Mouse (Mus musculus): ENCODE results near the gene L1td1.

Gene L1td1

DNA sequence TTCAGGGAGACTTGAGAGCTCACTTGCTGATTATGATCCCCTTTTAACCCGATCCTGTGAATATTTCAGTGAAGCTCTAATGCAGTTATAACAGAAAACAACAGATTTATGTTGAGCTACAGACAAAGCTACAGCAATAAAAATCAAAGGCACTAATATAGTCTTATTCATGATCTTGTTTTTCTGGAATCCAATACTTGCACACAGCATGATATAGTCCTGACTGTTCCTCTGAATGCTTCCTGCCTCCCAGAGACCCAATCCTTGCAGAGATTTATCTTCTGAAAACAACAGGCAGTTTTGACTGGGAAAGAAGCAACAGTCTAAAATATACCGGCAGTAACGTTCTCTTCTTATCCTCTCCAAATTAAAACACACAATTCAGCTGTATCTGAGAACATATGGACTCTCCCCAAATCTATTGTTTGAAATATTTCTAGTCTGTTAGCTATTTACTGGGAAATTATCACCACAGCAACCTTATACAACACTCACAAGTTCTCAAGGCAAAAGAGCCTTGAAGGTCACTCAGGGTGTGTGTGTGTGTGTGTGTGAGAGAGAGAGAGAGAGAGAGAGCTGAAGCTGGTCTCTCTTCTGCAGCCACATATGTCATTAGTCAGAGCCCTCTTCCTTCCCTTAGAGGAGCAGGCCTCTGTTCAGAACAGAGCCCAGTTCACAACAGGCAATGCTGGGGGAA is 16.8 kb downstream of the L1td1 start:
- DNase-seq, result no peak

DNA sequence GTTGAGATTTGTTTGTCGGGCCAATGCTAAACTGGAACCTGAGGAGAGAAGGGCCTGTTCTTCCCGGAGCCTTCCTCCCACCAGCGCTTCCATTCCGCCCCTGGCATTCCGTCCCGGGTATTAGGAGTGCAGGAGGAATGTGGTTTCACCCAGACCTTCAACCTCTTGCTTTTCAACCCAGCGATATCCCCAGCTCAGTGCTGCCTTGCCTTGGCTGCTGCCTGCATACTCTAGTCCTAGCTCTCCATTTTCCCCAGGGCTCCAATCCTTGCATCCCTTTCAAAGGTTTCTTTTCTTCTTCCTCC is 17.3 kb downstream of the L1td1 start:
- DNase-seq, result peak; percentile 60

DNA sequence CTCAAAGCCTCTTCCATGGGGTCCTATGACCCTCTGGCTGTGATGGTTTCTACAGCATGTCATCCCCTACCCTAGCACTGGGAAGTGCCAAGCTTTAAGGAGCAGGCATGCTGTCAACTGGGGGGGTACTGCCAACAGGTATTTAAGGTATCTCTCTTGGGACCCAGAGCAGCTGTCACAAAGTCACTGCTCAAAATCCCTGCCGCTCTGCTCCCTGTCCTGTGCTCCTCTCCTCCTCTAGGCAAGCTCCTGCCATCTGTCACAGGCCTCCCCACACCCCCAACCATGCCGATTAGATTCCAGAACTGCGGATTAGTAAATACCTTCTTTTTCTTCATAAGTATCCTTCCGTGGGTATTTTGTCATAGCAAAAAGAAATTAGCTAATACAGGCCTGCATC is 27.9 kb downstream of the L1td1 start:
- no peak for DNase-seq

DNA sequence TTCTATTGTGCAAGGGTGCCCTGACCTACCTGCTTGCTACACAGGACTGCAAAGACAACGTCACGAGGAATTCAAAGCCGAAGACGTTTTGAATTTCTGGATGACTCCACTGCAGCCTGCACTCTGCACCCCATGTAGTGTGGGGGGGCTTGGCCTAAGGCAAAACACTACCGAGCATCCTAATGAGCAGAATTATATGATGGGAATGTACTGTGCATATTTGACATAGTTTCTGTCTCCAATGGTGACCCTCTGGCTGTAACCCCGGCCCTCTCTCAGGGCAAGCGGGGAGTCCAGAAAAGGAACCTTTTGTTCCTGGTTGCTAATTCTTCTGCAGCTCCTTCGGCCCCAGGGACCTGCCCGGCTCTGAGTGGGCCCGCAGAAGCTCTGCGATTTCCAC is 29.6 kb downstream of the L1td1 start:
- DNase-seq, result no peak

DNA sequence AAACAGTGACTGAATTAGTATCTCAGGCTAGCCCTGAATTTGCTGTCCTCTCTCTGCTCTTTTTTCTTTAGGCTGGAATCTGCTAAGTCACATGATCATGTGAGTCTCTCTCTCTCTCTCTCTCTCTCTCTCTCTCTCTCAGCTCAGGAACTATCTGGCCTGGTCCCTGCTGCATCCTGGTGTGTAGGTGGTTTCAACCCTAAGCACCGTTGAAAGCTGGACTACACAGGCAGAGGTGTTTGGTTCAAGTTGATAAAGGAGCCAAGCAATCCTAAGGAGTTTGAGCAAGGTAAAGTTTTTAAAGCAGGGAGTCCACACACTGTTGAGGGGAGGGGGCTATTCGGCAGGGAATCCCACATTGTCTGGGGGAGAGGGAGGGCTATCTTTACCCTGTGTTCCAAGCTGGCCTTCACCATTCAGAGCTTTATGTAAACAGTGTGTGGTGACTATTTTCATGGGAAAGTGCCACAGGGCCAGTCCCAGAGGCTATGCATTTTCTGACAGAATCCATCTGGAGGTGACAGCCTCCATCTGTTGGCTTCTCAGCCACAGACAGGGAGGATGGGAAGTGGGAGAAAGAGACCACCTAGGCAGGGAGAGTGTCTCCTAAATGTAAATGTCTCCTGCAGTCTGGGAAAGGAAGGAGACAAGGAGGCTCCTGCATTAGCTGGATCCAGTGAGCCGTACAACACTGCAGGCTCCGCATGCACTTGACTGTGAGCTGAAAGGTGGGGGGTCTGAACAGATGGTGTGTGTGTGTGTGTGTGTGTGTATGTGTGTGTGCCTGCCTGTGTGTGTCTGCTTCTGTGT is 31.7 kb downstream of the L1td1 start:
- no peak for DNase-seq

DNA sequence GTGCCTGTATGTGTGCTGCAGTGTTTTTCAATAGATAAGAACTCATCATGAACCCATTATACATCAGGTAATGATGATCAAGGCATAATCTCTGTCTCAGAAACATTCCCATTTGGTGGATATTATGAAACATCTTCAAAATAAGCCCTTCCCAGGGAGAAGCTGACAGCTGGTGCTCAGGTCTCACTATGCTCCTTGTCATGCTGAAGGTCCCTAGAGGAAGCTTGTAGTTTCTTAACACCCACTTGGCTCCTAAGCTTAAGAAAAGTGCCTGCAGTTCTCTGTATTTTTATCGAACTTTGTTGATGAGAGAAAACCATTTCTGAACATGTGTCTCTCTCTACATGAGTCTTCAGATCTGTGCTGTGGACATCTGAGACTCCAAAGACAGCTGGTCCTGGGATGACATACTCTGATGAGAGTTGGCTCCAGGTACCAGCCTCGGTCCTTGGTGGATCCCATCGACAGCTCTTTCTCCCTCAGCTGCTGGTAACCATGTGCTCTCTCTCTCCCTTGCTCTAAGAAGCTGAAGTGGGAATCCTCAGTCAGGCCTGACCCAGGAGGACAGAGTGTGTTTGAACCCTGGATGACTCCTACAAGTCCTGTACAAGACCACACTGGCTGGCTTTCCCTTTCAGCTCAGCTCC is 32.5 kb downstream of the L1td1 start:
- no peak for DNase-seq

DNA sequence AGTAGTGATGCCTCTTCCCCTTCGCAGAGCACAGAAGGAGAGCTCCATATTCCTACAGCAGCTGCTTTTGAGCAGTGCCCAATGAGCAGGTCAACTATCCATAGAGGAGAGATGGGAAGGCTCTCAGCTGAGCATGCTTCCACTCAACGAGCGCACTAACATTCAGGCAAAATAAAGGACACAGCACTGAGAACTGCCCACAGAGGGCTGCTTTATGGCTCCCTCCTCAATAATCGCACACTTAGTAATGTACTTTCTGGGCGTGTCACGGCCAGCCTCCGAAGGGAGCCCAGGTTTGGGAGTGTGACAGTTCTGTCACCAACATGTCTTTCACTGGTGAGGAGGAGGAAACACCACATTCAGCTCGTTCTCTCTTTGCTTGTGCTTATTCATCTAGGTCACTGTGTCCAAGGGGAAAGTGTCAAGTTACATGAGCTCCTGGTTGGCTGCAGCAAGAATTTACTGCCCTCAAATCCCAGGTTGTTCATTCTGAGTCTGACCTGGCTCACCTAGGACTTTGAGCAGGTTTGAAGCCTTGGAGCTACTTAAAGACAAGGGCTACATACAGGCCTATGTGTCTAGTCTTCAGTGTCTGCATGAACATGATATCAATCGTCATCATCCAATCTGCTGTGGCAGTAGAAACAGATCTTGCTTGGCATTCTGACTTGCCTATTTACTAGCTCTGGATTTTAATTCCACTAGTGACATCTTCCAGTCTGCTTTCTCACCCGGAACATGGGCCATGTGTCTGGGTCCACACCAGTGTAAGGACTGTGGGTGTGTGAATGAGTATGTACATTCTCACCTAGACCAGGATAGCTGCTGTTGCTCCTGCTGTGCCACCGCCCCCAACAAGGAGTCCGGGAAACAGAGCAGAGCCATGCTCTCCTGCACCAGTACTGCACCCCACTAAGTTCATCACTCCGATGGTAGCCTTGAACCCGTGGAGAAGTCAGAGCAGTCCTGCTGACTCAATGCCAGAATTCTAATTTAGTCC is 40.9 kb downstream of the L1td1 start:
- DNase-seq, result no peak

DNA sequence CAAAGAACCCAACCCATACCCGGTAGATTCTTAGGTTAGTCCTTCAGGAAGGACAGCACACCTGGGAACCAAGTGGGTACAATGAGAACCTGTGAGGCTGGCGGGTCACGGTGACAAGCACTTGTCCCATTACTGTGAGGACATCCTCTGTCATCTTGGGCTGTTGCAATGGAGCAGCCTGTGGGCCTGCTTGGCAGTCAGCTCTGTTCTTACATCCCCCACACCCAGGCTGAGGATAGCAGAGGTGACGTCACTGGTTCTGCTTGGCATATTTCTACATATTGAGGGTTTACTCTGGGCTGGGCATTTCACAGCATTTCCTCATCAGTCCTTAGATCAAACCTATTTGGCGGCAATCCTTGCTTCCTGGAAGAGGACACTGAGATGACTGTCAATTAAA is 47.3 kb downstream of the L1td1 start:
- DNase-seq, result no peak

DNA sequence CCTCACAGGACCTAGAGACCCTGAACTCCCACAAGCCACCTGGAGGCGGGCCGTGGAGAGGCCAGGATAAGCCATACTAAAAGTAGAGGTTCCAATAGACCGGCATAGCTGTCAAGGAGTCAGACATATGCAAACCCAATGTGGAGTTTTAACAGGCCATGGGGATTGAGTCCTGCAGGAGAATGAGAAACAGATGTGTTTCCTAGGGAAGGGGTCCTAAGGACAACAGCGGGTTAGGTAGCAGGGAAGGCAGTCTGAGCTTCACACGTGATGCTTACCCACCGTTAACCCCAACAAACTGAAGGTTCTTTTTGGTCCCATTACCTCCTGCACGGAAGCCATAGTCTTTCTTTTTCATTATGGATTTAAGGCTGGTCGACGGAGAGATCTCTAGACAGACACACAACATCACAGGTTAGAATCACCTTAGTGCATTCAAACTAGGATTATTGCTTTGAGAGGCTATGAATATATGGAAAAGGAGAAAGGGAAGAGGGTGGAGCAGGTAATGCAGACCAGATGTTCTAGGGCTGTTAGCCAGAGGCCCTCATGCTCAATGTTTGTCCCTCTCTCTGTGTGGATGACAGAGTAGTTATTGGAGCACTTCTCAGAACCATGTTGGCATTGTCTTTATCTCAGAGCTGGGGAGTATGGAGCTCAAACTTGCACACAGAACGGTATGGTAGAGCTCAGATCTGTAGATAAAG is 50.3 kb downstream of the L1td1 start:
- peak; percentile 63 for DNase-seq

DNA sequence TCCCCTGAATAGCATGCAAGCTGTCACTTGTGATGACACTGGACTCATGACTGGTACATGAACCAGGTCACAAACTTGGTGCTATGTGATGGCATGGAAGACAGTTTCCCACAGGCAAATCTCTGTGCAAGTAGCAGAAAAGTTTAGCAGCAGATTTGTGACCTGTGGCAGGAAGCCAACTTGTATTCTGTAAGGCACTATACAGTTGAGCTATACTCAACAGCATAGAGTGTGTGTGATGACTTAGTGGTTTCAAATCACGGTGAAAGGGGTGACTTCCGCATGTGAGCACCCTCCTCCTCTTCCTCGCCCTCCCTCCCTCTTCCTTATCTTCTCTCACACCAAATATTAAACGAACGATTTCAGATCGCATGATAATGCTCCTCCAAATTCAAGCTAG is 50.9 kb downstream of the L1td1 start:
- DNase-seq, result no peak

DNA sequence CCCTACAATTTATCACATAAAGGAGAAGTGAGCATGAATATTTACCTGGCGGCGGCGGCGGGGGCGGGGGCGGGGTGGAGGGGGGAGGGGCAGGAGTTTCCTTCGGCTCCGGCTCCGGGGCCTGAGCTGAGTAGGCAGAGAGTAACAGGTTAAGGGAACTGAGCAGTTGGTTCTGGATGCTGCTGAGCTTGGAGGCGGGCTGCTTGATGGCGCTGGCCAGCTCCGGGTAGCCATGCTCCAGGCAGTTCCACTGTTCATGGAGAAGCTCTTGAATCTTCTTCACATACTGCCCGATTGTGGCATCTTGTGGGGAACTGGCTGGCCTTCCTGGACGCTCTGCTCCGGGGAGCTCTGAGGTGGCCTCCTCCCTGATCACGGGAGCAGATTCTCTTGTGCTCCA is 51.7 kb downstream of the L1td1 start:
- no peak for DNase-seq

DNA sequence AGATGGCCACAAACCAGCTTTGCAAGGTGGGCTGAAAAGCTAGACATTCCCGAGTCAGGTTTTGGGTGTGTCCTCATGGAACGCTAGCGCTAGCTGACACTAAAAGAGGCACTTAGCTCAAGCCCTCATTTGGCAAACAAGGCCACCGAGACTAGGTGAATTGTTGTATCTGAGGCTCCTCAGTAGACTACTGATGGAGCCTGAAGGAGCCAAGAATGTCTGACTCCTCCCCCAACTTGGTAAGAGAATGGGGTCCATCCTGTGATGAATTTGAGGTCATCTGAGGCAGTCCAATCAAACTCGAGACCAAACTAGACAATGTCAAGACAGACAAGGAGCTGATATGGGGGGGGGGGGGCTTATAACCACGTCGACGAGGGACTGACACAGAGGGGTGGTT is 59.3 kb downstream of the L1td1 start:
- DNase-seq, result no peak

DNA sequence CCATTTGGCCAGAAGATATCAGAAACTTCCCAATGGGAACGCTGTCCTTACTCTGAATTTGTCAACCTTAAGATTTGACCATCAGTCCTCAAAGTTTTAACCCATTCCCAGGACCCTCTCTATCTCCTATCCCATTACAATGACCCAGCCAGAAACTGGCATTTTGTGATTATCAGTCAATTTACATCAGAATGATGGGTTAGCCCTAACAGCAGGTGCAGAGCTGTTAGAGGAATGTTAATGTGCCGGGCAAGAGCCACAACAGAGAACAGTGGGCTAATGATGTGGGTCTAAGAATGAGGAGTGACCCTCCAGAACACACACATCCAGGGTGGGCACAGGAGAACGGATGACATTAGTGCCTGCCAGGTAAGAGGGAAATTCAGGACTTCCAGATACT is 59.7 kb downstream of the L1td1 start:
- DNase-seq, result no peak

Measured in embryo, embryonic 11 days (tissue).